Mouse (Mus musculus): ENCODE measurements around the gene Kmt2e. TPM values are rescaled to one million over a fixed set of nuclear protein-coding genes. Genes with fewer than 3 reads are reported as not detected.

Gene Kmt2e
- total RNA-seq (2022): 10 to 100 TPM; 42.1 to 47.6 (median 44.7) TPM

GRCm38 (mm10) chr5:23433720-23434597 is at the start of gene Kmt2e:
Gene Kmt2e, plus strand, starts transcription at chr5:23434441.
- peak; percentile 91 for DNase-seq (ENCODE audit: low spot score)

GRCm38 (mm10) chr5:23385136-23385535 is 49.1 kb upstream of the Kmt2e start:
- no peak for DNase-seq (ENCODE audit: low spot score)

GRCm38 (mm10) chr5:23385763-23386217 is 48.5 kb upstream of the Kmt2e start:
- no peak for DNase-seq (ENCODE audit: low spot score)

- DNase-seq (ENCODE audit: low spot score): peak; percentile 98
Observed at GRCm38 (mm10) chr5:23386562-23387312, 47.5 kb upstream of the Kmt2e start.

- no peak for DNase-seq (ENCODE audit: low spot score)
Observed at GRCm38 (mm10) chr5:23387313-23387666, 47.0 kb upstream of the Kmt2e start.

- DNase-seq (ENCODE audit: low spot score): no peak
Observed at GRCm38 (mm10) chr5:23388091-23388490, 46.1 kb upstream of the Kmt2e start.

- no peak for DNase-seq (ENCODE audit: low spot score)
Observed at GRCm38 (mm10) chr5:23389601-23390305, 44.5 kb upstream of the Kmt2e start.

- DNase-seq (ENCODE audit: low spot score): no peak
Observed at GRCm38 (mm10) chr5:23391714-23392113, 42.5 kb upstream of the Kmt2e start.

GRCm38 (mm10) chr5:23393870-23394269 is 40.4 kb upstream of the Kmt2e start:
- no peak for DNase-seq (ENCODE audit: low spot score)

GRCm38 (mm10) chr5:23394366-23395145 is 39.7 kb upstream of the Kmt2e start:
- DNase-seq (ENCODE audit: low spot score): no peak

- DNase-seq (ENCODE audit: low spot score): no peak
Observed at GRCm38 (mm10) chr5:23395721-23396120, 38.5 kb upstream of the Kmt2e start.

GRCm38 (mm10) chr5:23396756-23397155 is 37.5 kb upstream of the Kmt2e start:
- no peak for DNase-seq (ENCODE audit: low spot score)

- no peak for DNase-seq (ENCODE audit: low spot score)
Observed at GRCm38 (mm10) chr5:23400156-23400555, 34.1 kb upstream of the Kmt2e start.

GRCm38 (mm10) chr5:23400868-23401267 is 33.4 kb upstream of the Kmt2e start:
- DNase-seq (ENCODE audit: low spot score): no peak

- DNase-seq (ENCODE audit: low spot score): no peak
Observed at GRCm38 (mm10) chr5:23401368-23401767, 32.9 kb upstream of the Kmt2e start.

- DNase-seq (ENCODE audit: low spot score): no peak
Observed at GRCm38 (mm10) chr5:23401999-23402398, 32.2 kb upstream of the Kmt2e start.

GRCm38 (mm10) chr5:23403161-23403560 is 31.1 kb upstream of the Kmt2e start:
- DNase-seq (ENCODE audit: low spot score): no peak

- DNase-seq (ENCODE audit: low spot score): no peak
Observed at GRCm38 (mm10) chr5:23405666-23406404, 28.4 kb upstream of the Kmt2e start.

- DNase-seq (ENCODE audit: low spot score): no peak
Observed at GRCm38 (mm10) chr5:23406405-23406745, 27.9 kb upstream of the Kmt2e start.

GRCm38 (mm10) chr5:23408106-23408505 is 26.1 kb upstream of the Kmt2e start:
- peak; percentile 79 for DNase-seq (ENCODE audit: low spot score)
